Mouse (Mus musculus): ENCODE data around the gene 4930522L14Rik.
A peak's percentile ranks its signal among the peaks of the same experiment; 100 is the strongest.
"Not testable (repeated sequence)": the region's sequence is repeated elsewhere in the genome, so short reads cannot be mapped to it uniquely, and the experiment has no call there.

Gene 4930522L14Rik

DNA sequence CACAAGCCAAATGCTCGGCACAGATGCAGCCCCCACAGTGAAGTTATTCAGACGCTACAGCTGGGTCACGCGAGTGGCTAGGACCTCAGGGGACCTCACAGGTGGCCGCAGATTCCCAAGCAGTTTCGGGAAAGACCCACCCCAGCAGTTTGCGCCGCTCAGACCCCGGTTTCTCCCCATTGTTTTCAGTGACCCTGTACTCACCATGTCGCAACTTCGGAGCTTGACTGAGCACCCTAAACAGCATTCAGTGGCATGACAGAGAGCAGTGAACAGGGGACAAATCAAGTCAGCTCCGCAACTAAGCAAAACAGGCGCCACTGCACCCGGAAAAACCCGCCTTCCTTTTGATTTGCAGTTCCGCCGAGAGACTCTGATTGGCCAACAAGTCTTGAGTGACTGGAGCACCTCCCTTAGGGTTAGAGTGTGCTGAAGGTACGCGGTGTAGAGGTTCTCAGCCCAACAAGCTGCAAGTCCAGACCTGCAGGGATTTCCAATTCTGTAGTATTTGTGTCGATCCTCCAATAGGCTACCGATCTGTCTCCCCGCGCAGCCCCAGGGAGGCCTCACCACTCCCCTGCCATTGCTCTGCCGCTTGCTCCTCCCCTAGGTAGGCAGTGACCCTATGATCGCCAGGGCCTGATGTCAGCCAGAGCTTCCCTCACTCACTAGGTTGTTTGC lies at the start of gene 4930522L14Rik:
Gene 4930522L14Rik (minus strand): TSS at position 496 of the 681 bp plus-strand sequence.
- DNase-seq (ENCODE audit: low spot score in 2 of 2) = peak; percentile 36 to 42

DNA sequence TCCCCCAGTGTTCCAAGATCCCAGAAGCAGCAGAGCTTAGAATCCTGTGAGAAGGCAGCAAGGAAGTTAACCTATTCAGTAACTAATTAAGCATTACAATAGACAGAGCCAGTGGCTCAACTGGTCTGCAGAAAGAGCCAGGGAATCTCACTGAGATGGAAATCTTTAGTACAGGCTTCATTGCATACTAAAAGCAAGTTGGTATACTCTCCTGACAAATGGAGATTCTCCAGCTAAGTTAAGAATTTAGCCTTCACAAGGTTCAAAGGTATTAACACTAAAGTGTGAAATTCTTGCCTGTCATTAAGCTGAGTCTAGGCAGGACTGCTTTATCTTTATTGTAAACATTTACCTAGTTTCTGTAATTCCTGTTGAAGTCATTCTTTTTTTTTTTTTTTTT lies 49.8 kb upstream of the 4930522L14Rik start:
- DNase-seq (ENCODE audit: low spot score in 2 of 2) = not testable (repeated sequence)

DNA sequence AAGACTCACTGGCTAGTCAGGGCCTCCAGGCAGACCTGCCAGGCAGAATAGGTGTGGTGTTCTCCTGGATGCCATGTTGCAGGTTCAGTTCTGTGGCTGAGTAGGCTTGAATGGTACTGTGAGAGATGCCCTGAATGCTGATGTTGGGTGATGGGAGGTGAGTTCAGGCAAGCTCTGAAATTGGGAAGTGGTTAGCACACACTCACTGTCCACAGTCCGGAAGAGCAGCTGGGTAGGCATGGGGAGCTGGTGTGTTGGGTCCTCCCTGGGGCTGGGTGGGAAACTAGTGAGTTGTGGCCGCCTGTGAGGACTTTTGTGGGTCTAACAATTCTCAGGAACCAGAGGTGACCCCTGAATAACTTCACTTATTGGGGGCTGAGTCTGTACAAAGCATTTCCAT lies 48.3 kb upstream of the 4930522L14Rik start:
- not testable (repeated sequence) for DNase-seq (ENCODE audit: low spot score in 2 of 2)

DNA sequence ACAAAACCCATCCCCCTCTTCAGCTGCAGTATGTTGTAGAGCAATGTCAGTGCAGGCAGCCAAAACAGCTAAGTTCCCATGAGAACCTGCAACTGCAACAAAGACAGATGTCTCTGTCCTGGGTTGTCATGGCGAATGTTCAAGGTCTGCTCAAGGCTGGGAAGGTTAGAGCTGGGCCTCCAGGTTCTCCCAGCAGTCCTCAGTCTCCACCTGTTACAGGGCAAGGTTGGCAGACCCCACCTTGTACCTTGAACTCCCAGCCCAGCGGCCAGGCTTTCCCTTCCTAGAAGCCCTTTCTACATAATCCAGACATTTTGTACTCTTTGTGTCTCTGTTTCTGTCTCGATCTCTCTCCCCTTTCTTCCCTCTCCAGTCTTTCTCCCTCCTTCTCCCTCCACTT lies 45.3 kb upstream of the 4930522L14Rik start:
- not testable (repeated sequence) for DNase-seq (ENCODE audit: low spot score in 2 of 2)

DNA sequence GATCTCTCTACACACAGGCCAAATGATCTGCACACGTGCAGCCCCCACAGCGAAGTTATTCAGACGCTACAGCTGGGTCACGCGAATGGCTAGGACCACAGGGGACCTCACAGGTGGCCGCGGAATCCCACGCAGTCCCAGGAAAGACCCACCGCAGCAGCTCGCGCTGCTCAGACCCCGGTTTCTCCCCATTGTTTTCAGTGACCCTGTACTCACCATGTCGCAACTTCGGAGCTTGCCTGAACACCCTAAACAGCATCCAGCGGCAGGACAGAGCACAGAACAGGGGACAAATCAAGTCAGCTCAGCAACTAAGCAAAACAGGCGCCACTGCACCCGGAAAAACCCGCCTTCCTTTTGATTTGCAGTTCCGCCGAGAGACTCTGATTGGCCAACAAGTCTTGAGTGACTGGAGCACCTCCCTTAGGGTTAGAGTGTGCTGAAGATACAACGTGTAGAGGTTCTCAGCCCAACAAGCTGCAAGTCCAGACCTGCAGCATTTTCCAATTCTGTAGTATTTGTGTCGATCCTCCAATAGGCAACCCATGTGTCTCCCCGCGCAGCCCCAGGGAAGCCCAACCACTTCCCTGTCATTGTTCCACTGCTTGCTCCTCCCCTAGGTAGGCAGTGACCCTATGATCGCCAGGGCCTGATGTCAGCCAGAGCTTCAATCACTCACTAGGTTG lies 44.4 kb upstream of the 4930522L14Rik start:
- peak; percentile 11 to 12 for DNase-seq (ENCODE audit: low spot score in 2 of 2)

DNA sequence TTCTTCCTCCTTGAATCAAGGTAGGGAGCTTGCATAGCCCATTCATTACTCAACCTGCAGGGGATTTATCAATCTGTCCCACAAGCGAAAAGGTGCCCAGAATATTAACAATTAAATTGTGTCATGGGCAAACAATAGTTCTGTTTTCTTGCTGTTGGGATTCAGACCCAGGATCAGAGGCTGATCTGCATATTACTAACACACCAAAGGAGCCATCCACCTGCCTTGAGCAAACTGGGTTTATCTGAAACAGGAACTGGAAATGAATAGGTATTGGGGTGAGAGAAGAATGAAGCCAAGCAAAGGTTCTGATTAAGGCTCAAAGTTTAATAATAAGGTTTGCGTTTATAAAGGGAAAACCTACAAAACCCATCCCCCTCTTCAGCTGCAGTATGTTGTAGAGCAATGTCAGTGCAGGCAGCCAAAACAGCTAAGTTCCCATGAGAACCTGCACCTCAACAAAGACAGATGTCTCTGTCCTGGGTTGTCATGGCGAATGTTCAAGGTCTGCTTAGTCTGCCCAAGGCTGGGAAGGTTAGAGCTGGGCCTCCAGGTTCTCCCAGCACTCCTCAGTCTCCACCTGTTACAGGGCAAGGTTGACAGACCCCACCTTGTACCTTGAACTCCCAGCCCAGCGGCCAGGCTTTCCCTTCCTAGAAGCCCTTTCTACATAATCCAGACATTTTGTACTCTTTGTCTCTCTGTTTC lies 541 bp upstream of the 4930522L14Rik start:
- DNase-seq (ENCODE audit: low spot score in 2 of 2) = not testable (repeated sequence)

DNA sequence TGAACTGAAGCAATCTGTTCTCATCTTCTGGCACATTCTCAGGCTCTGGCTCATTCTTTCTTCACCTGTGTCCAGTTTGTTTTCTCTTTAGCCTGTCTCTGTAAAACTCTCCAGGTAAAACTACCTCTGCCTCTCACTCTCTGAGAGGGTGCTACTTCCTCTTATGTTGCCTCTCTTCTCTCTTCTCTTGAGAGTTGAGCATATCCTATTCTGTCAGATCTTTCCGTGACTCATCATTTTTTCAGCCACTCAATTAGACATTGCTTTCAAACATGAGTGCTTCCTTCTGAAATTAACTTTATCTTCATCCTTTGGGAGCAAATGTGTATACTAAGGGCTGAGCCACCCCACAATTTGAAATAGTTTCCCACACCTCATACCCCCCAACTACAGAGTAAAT lies 6.6 kb downstream of the 4930522L14Rik start:
- not testable (repeated sequence) for DNase-seq (ENCODE audit: low spot score in 2 of 2)

DNA sequence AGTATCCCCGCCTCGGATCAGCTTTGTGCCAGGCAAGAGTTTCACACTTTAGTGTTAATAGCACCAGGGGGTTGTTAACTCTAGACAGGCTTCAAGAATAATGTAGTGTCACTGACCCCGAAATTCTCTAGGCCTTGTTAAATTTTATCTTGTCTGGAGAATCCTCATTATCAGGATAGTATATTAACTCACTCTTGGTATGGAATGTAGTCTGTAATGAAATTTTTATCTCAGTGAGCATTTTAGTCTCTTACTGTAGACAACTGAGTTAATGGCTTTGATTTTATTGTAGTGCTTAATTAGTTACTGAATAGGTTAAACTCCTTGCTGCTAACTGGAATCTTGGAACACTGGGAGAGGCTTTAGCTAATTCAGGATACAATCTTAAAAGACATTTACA lies 34.3 kb downstream of the 4930522L14Rik start:
- not testable (repeated sequence) for DNase-seq (ENCODE audit: low spot score in 2 of 2)

DNA sequence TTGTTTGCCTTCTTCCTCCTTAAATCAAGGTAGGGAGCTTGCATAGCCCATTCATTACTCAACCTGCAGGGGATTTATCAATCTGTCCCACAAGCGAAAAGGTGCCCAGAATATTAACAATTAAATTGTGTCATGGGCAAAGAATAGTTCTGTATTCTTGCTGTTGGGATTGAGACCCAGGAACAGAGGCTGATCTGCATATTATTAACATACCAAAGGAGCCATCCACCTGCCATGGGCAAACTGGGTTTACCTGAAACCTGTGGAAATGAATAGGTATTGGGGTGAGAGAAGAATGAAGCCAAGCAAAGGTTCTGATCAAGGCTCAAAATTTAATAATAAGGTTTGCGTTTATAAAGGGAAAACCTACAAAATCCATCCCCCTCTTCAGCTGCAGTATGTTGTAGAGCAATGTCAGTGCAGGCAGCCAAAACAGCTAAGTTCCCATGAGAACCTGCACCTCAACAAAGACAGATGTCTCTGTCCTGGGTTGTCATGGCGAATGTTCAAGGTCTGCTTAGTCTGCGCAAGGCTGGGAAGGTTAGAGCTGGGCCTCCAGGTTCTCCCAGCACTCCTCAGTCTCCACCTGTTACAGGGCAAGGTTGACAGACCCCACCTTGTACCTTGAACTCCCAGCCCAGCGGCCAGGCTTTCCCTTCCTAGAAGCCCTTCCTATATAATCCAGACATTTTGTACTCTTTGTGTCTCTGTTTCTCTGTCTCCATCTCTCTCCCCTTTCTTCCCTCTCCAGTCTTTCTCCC lies 60.3 kb downstream of the 4930522L14Rik start:
- not testable (repeated sequence) for DNase-seq (ENCODE audit: low spot score in 2 of 2)

DNA sequence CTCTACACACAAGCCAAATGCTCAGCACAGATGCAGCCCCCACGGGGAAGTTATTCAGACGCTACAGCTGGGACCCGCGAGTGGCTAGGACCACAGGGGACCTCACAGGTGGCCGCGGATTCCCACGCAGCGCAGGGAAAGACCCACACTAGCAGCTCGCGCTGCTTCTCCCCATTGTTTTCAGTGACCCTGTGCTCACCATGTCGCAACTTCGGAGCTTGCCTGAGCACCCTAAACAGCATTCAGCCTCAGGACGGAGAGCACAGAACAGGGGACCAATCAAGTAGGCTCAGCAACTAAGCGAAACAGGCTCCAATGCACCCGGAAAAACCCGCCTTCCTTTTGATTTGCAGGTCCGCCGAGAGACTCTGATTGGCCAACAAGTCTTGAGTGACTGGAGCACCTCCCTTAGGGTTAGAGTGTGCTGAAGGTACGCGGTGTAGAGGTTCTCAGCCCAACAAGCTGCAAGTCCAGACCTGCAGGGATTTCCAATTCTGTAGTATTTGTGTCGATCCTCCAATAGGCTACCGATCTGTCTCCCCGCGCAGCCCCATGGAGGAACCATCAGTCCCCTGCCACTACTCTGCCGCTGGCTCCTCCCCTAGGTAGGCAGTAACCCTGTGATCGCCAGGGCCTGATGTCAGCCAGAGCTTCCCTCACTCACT lies 61.0 kb downstream of the 4930522L14Rik start, which contains the start of gene 5430403G16Rik:
Gene 5430403G16Rik (minus strand): TSS at position 505 of the 665 bp plus-strand sequence.
- peak; percentile 38 to 50 for DNase-seq (ENCODE audit: low spot score in 2 of 2)
